Mouse (Mus musculus): ENCODE measurements around the gene Pln.

Gene Pln

DNA sequence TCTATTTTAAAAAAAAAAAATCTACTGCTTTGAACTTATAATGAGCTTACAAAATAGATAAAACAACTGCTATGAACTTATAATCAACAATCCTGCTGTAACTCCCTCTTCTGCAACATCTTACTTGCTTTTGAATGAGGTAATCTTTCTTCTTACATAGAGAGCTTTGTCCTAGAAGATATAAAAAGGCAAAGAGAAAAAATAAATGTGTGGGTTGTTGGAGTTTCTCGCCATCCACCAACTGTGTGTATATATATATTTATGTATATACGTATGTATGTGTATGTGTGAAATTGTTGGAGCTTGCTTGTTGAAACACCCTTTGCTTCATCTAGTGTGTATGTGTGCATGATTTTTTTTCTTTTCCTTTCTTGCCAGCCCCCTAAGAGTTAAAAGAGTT, 29.8 kb downstream of the Pln start:
- DNase-seq = no peak

DNA sequence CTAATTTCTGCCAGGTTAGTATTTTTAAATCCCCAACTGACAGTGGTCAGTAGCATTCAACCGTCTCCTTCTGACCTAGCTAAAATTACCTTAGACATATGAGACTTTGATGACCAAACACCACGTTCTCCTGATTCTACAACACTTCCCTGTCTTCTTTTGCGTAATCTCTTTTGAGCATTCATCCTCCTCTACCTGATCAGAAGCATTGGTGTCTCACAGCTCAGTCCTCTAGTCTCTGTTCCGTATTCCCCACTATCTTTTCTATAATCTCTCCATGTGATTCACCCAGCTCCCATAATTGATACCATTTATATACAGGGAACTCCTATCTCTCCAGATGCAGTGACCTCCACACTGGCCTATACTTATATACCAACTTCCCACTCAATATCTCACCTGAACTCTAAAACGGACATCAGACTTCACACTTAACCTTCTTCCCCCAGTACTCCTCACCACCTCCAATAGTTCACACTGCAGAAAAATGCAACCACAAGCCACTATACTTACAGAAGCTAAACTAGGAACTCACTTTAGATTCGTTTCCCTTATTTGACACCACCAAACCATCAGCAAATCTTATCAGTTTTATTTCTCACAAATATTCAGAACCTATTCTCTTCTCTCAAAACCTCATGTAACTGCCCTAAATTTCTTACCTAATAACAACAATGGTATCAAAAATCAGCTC, 36.6 kb downstream of the Pln start:
- DNase-seq = no peak

DNA sequence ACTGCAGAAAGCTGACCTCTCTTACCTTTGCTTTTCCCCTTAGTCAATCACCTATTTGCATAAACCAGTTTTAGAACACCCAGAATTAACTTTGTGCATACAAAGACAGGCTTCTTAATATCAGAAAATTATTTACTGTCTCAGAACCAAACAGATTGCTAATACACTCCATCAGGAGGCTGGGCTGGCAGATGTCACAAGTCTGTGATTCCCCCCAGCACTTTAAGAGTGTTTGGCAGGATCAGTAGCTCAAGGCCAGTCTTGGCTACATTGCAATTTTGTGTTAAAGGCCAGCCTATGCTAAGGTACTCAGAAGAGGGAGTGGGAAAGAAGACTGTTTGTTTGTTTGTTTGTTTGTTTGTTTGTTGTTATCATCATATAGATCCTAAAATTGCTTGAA, 39.6 kb downstream of the Pln start:
- DNase-seq = peak in 1 of 2 experiments; percentile 23

DNA sequence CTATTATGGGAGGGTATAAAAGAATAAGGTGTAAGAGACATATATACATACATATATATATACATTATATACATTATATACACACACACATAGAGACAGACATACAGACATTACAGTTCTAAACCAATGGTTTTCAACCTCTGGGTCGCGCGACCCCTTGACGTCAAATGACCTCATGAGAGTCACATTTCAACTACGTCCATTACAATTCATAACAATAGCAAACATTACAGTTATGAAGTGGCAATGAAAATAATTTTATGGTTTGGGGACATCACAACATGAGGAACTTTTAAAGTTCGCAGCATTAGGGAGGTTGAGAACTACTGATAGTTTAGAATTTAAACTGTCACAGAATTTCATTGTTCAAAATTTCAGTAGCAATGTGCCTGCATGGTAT, 40.8 kb downstream of the Pln start:
- no peak for DNase-seq

DNA sequence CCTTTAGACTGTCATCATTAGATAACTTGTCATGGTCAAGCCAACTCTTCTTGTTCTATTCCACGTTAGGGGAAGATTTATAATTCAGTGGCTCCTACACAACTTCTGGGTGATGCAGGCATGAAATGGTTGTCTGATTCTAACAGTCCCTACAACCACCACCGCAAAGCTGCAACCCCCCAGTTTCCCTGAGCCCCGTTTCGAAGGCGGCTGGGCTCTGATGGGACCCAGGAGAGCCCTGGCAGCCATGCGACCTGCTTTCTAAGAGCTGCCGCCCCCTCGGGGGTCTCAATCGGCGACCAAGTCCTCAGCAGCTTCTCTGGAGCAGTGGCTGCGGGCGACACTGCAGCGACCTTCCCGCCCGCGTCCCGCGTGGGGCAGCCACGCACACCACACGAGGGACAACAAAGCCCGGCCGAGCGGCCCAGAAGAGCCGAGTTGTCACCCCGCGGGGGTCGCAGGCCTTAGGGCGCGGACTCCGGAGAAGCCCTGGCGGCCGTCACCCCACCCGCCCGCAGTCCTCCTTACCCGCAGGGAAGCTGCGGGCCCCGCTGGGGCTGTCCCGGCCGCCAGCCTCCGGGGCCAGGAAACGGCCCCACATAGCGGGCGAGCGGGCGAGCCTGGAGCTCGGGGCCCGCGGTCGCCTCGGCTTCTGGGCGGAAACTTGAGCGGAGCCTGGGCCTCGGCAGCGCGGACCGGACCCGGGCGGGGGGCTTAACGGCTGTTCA, 41.7 kb downstream of the Pln start:
- DNase-seq = no peak

DNA sequence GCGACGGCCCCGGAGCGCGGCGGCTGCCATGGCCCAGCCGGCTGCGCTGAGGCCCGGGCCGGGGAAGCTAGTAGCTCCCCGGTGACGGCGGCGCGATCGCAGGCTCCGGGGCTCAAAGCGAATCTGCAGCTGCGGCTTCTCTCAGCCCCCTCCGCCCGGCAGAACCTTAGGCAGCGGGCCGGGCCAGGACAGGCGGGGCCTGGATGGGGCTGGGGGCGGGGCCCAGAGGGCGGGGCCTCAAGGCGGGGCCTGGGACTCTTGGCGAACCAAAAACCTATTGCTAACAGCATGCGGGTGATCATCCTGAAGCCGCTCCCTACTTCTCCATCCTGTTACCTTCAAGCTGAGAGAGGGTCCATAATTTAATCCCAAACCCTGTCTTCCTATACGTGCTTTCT, 42.2 kb downstream of the Pln start, which contains the start of gene Cep85l:
Gene Cep85l, minus strand, starts transcription at position 239 of the 398 bp plus-strand sequence.
- peak; percentile 90 to 96 for DNase-seq

- DNase-seq = no peak
Measured at GRCm38 (mm10) chr10:53382696-53383365, 45.4 kb downstream of the Pln start.

DNA sequence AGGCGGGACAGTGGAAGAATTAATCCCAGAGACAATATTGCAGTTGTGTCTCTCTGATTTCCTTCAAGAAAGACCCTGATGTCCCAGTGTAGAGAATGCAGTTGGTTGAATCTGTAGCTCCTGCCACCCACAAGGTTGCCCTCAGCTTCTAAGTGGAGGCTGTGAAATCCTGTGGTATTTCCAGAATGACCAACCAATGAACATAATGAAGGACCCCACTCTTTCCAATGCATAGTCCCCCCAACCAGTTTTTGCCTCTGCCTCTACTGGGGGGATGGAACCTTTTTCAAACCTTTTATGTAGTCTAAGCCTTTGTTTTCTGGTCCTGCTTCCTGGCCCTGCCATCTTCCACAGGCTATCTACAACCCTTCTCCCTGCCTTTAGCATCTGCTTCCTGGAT, 47.4 kb downstream of the Pln start:
- no peak for DNase-seq

DNA sequence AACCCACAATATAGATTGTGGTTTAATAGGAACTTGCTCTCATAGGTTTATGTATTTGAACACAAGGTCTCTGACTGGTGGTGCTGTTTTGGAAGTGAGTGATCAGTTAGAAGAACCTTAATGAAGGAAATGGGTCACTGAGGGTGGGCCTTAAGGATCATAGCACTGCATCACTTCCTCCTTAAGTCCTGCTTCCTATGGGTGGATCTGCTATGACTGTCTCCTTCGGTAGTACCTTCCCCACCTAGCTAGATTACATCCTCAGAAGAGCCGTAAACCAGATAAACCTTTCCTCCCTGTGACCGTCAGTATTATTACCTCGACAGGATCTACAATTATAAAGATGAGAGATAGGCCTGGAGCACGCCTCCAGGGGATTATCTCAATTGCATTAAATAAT, 48.0 kb downstream of the Pln start:
- DNase-seq = no peak

DNA sequence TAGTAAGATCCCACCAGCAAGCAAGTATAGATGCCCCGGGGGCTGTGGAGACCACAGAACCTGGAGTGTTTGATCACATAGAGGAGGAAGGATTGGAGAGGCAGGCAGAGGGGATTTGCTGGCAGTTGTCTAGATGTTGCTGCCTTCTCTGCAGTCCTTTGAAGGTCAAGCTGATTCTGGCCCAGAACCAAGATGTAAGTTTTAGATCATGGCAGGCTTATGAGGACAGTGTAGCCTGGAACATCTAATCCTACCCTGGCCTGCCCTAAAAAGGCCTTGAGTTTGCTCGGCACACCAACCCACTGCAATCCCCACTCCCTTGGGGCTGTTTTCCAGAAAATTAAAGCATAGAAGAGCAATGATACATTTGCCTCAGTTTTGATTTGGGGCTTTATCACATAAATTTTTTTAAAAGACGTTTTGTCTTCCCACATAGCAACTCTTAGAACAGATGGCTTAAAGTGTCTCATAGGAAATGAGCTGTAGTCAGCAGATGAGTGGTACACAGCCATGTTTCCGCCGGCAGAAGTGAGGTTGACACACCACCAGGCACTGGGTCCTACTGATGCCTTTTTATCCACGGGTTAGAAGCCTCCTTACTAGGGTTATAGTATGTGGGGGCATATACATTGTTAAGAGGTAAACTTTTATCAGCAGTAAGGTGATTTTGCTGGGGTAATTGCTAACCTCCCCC, 50.9 kb downstream of the Pln start:
- DNase-seq = no peak

DNA sequence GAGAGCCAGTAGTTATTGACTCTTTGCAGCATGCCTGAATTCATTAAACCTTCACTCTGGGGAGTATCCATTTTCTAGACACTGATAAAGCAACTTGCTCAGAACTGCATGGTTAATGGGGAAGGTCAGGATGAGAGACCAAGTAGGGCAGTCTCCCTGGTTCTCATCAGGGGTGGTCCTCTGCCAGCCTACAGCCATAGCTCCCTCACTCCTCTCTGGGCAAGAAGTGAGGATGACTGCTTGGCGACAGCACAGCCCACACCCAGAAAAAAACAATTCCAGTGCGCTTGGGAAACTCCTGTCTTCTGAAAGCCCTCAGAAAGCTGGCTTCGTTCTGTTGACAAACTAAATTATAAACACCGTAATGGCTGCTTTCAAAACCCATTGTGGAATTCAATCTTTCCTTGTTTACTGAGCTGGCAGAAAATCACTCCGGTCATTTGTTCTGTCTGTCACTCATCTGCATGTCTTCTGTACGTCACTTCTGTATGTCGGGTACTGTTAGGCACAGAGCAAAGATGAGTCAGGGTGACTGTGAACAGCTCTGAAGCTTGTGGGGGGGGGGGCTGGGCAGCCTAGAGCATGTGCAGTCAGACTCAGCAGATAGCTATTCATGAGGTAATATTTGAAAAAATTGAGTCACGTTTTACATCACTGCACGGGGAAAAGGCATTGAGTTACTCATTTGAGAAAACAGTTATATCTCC, 57.6 kb downstream of the Pln start:
- DNase-seq = no peak

Data from cerebellum, postnatal 25 days (tissue).